Mouse (Mus musculus) heart, embryonic 11.5 days (tissue): Measurements from ENCODE around the gene Selplg. TPM values are rescaled to one million over a fixed set of nuclear protein-coding genes. Genes with fewer than 3 reads are reported as not detected.

ENCODE experiments used
- ATAC-seq: fragments of 200-750 bp; cut with Nextera tagmentation; replicated peaks from 2 replicates; pipeline ENCODE4 v1.8.0; 2017; ENCODE audit warnings: moderate library complexity; ENCODE audit not compliant: insufficient number of reproducible peaks, low FRiP score, low TSS enrichment
- H3K27ac ChIP-seq: fragments of 300-500 bp; sonication (generic); 2 replicates; pipeline ENCODE4 v1.5.1; 2014; ENCODE audit warnings: mild to moderate bottlenecking, low read depth, low read length
- H3K27me3 ChIP-seq: fragments of 300-500 bp; sonication (generic); 2 replicates; pipeline ENCODE4 v1.6.1; 2014; ENCODE audit warnings: mild to moderate bottlenecking, low read length, mixed read lengths; ENCODE audit not compliant: control insufficient read depth, insufficient read depth
- H3K36me3 ChIP-seq: fragments of 300-500 bp; sonication (generic); 2 replicates; pipeline ENCODE4 v1.6.1; 2014; ENCODE audit warnings: mild to moderate bottlenecking, low read length, moderate library complexity, mixed read lengths; ENCODE audit not compliant: control insufficient read depth, insufficient read depth
- H3K4me1 ChIP-seq: fragments of 300-500 bp; sonication (generic); 2 replicates; pipeline ENCODE4 v1.6.1; 2014; ENCODE audit warnings: low read length; ENCODE audit not compliant: control insufficient read depth, insufficient read depth
- H3K4me2 ChIP-seq: fragments of 300-500 bp; sonication (generic); 2 replicates; pipeline ENCODE4 v1.6.1; 2014; ENCODE audit warnings: mild to moderate bottlenecking, moderate library complexity
- H3K4me3 ChIP-seq: fragments of 300-500 bp; sonication (generic); 2 replicates; pipeline ENCODE4 v1.5.1; 2014; ENCODE audit warnings: low read depth, low read length
- H3K9ac ChIP-seq: fragments of 300-500 bp; sonication (generic); 2 replicates; pipeline ENCODE4 v1.6.1; 2014; ENCODE audit warnings: mild to moderate bottlenecking, low read depth, low read length, moderate library complexity
- H3K9me3 ChIP-seq: fragments of 300-500 bp; sonication (generic); replicated peaks from 2 replicates; pipeline ENCODE4 v1.6.1; 2016; ENCODE audit warnings: low read length; ENCODE audit not compliant: control insufficient read depth
- WGBS: fragments of 180-500 bp; shearing (Covaris S2); extraction: QIAGEN DNeasy Blood & Tissue Kit; methylation state at CpG from one replicate; pipeline ENCODE4 v1.1.7; 2014; ENCODE audit not compliant: insufficient replicate concordance; 5-methylcytosine and 5-hydroxymethylcytosine counted together
- polyA plus RNA-seq: library from polyadenylated mRNA; unstranded; fragments of >200 nt; fragmentation: Nextera tagmentation; extraction: Ambion mirVana; gene quantifications from 2 replicates; pipeline ENCODE4 v1.2.1, GENCODE M21; 2014

The Selplg gene
- polyA plus RNA-seq, 1 experiment from 2014 or later: 1.5 TPM

DNA sequence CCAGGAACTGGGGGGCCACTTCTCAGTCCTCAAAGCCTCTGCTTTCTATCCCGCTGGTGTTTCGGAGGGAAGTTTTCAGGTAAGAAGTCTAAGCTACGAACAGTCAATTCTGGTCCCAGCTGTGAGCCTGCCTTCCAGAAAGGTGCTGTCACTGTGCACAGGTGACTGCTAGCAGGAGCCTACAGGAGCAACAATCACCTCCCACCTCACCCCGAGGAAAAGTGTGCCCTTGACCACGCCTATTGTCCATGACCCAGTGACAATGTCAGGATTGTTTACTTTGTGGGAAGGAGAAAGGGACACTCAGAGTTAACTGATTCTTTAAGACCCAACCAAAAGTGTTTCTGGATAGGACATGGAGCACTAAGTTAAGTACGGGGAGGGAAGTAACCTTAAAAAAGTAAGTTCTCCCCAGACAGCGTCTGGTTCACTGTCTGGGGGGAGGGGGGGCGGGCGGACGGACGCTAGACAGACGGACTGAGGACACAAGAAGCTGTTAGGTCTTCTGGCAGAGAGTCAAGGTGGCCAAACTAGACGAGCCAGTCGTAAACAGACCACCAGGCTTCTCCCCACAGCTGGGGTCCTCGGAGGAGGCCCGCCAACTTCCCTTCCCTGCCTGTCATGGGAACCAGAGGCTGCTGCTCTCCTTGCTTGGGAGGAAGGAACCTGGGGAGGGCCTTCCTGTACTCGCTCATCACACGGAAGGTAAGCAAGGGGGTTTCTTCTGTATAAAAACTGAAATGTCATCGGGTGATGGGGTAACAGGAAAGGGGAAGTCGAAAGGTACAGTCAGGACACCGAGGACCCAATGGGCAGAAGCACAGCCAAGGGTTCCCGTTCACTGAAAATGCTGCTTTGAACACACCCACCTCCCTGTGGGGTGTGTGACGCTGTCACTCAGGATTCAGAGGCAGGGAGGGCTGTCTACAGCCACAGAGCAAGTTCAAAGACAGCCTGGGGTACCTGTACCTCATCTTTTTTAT, 9.1 kb upstream of the Selplg start:
- 79% methylated on average over 23 of the region's 23 CpGs for WGBS
- no peak for ATAC-seq
- no peaks in the 10 kb centered on the region for H3K27me3 ChIP-seq
- no peak overlapping the region for H3K9ac ChIP-seq
- H3K27ac ChIP-seq: no peak overlapping the region
- H3K4me2 ChIP-seq: no peak overlapping the region
- H3K4me3 ChIP-seq: no peak overlapping the region
- peaks cover 27% of the 10 kb centered on the region for H3K36me3 ChIP-seq
- no peaks in the 10 kb centered on the region for H3K9me3 ChIP-seq
- H3K4me1 ChIP-seq: no peaks in the 10 kb centered on the region

- H3K36me3 ChIP-seq: peaks cover 20% of the 10 kb centered on the region
- no peak overlapping the region for H3K27ac ChIP-seq
- no peaks in the 10 kb centered on the region for H3K27me3 ChIP-seq
- 92% methylated on average over 4 of the region's 4 CpGs for WGBS
- no peak overlapping the region for H3K4me3 ChIP-seq
- H3K9me3 ChIP-seq: no peaks in the 10 kb centered on the region
- ATAC-seq: no peak
- no peaks in the 10 kb centered on the region for H3K4me1 ChIP-seq
- H3K4me2 ChIP-seq: no peak overlapping the region
- no peak overlapping the region for H3K9ac ChIP-seq
These were observed 8.0 kb upstream of the Selplg start for GRCm38 (mm10) chr5:113840443-113840842.

- H3K27me3 ChIP-seq: no peaks in the 10 kb centered on the region
- no peaks in the 10 kb centered on the region for H3K9me3 ChIP-seq
- 80% methylated on average over 10 of the region's 10 CpGs for WGBS
- no peak for ATAC-seq
- no peaks in the 10 kb centered on the region for H3K4me1 ChIP-seq
- H3K36me3 ChIP-seq: no peaks in the 10 kb centered on the region
- no peak overlapping the region for H3K4me2 ChIP-seq
- H3K4me3 ChIP-seq: no peak overlapping the region
- no peak overlapping the region for H3K27ac ChIP-seq
- no peak overlapping the region for H3K9ac ChIP-seq
These were observed 4.5 kb upstream of the Selplg start for GRCm38 (mm10) chr5:113836961-113837360.

- no peak for ATAC-seq
- 59% methylated on average over 16 of the region's 16 CpGs for WGBS
- H3K27ac ChIP-seq: no peak overlapping the region
- no peaks in the 10 kb centered on the region for H3K9me3 ChIP-seq
- H3K9ac ChIP-seq: no peak overlapping the region
- no peak overlapping the region for H3K4me3 ChIP-seq
- H3K4me2 ChIP-seq: no peak overlapping the region
- H3K36me3 ChIP-seq: no peaks in the 10 kb centered on the region
- no peaks in the 10 kb centered on the region for H3K4me1 ChIP-seq
- no peaks in the 10 kb centered on the region for H3K27me3 ChIP-seq
These were observed 988 bp upstream of the Selplg start for GRCm38 (mm10) chr5:113833316-113833947.

DNA sequence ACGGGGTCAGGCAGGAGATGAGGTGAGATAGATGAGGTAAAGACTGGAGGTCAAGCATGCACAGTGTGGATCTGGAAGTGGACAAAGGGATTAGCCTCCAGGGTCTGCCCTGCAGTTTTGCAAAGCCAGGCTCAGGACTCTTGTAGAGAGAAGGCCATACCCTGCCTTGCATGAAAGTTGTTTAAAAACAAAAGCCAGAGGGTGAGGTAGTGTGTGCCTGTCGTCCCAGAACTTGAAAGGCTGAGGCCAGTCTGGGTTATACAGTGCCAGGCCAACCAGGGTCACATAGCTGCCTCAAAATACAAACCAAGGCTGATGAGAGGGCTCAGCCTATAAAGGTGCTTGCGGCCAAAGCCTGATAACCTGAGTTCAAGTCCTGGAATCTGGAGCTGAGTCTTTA, 703 bp downstream of the Selplg start:
- WGBS: 48% methylated on average over 3 of the region's 3 CpGs
- no peak overlapping the region for H3K4me3 ChIP-seq
- H3K4me2 ChIP-seq: no peak overlapping the region
- H3K36me3 ChIP-seq: no peaks in the 10 kb centered on the region
- no peak overlapping the region for H3K9ac ChIP-seq
- H3K9me3 ChIP-seq: no peaks in the 10 kb centered on the region
- no peak overlapping the region for H3K27ac ChIP-seq
- H3K27me3 ChIP-seq: no peaks in the 10 kb centered on the region
- no peak for ATAC-seq
- H3K4me1 ChIP-seq: no peaks in the 10 kb centered on the region

DNA sequence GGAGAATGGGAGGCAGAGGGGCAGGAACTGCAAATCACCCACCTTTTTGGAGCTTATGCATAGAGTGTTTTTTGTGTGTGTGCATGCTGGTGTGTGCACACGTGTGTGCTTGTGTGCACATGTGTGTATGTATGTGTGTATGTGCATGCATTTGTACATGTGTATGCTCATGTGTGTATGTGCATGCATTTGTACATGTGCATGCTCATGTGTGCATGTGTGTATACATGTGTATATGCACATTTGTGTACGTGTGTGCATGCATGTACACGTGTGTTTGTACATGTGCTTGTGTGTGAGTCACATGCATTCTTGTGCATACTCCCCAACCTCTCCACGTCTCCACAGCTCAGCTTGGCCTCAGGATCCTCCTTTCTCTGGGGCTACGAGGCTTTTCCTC, 1.6 kb downstream of the Selplg start:
- no peaks in the 10 kb centered on the region for H3K9me3 ChIP-seq
- H3K4me3 ChIP-seq: no peak overlapping the region
- H3K36me3 ChIP-seq: no peaks in the 10 kb centered on the region
- H3K4me2 ChIP-seq: no peak overlapping the region
- H3K9ac ChIP-seq: no peak overlapping the region
- ATAC-seq: no peak
- H3K27ac ChIP-seq: no peak overlapping the region
- 87% methylated on average over 5 of the region's 5 CpGs for WGBS
- H3K4me1 ChIP-seq: no peaks in the 10 kb centered on the region
- no peaks in the 10 kb centered on the region for H3K27me3 ChIP-seq

DNA sequence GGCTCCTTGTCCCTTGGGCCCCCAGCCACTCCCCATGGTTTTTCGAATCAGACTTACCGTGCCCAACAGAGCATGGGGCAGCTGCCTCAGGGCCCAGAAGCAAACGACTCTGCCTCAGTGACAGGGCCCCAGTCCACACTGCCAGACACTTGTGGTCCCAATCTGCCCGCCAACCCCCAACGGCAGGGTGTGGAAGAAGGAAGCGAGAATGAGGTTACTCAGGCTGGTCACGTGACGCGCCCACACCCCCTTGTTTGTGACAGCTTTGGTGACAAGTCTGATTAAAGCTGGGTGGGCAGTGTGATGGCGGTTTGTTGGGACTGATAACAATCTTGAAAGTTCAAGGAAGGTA, 2.2 kb downstream of the Selplg start:
- Histone ChIP-seq H3K9me3 (no peaks in the 10 kb centered on the region), H3K9ac (no peak overlapping the region), H3K4me1 (no peaks in the 10 kb centered on the region), H3K27me3 (peaks cover under 1% of the 10 kb centered on the region; the same call in 1 of the 2 replicates), H3K4me2 (no peak overlapping the region), H3K4me3 (no peak overlapping the region), H3K36me3 (no peaks in the 10 kb centered on the region), H3K27ac (no peak overlapping the region)
- WGBS: 31% methylated on average over 10 of the region's 10 CpGs
- no peak for ATAC-seq

DNA sequence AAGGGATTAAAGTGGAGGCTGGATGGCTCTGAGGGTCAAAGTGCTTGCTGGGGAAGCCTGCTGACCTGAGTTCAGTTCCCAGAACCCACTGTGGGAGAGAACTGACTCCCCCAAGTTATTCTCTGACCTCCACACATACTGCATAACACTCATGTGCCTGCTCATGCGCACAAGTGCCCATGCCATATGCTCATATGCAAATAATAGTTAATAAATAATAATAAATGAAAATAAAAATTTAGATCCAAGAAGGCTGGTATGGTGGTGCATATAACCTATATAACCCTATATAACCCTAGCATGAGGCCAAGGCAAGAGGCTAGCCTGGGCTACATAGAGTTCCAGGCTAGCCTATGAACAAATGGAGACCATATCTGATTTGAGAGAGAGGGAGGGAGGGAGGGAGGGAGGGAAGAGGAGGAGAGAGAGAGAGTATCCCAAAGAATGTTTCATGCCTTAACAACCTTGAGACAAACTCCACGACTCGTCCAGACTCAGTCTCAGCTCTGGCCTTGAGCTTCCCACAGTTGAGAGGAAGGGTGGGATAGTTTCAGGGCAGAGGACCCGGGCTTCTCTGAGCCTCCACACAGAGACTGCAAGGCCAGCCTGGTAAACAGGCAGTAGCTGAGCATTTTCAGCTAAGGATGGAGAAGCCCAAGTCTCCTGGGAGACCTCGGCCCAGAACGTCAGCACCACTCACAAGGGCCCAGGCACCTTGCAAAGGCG, 2.7 kb downstream of the Selplg start:
- no peak overlapping the region for H3K27ac ChIP-seq
- H3K4me2 ChIP-seq: no peak overlapping the region
- H3K4me3 ChIP-seq: no peak overlapping the region
- H3K9me3 ChIP-seq: no peaks in the 10 kb centered on the region
- no peak overlapping the region for H3K9ac ChIP-seq
- no peak for ATAC-seq
- H3K27me3 ChIP-seq: peaks cover 2% of the 10 kb centered on the region; the same call in 1 of the 2 replicates
- 67% methylated on average over 7 of the region's 7 CpGs for WGBS
- no peaks in the 10 kb centered on the region for H3K4me1 ChIP-seq
- H3K36me3 ChIP-seq: no peaks in the 10 kb centered on the region
